In genomic region chr9:108809723-108810122, GRCm38 (mm10) we compare ENCODE assay signal across 10 mouse cellular contexts. TPM values are rescaled to one million over a fixed set of nuclear protein-coding genes. Genes with fewer than 3 reads are reported as not detected.
DNase-seq lines count a peak whose midpoint lies in the region; ATAC-seq and TF ChIP-seq lines count a peak whose summit lies in the region.
"Had no signal": no experiment of that assay in that cellular context is flagged by ENCODE, and none has a peak within 500 bp of the region (broad histone marks: within the 10 kb centered on the region; RNA-seq: fewer than 3 reads in every experiment).

No protein-coding gene starts in this region.

- intact Hi-C loops in heart, adult 2 months (cut with DNase I) = loop anchor here (2.0 kb wide), 1 partner anchor 17 kb away; the partner anchor contains the start of gene Celsr3
- intact Hi-C loops in heart, postnatal 25 days (cut with DNase I) = loop anchor here (2.0 to 5.0 kb wide), 3 partner anchors 17 to 127 kb away; partner anchors contain the start of genes Celsr3 and Uqcrc1

- H3K36me3 ChIP-seq in heart, adult 2 months (ENCODE audit: control insufficient read depth, insufficient read depth, low read length) = no peaks in the 10 kb centered on the region; the same call in 1 of the 2 replicates
- peaks cover 45% of the 10 kb centered on the region for H3K36me3 ChIP-seq in lung, embryonic 15.5 days
- H3K36me3 ChIP-seq in heart, postnatal 0 days (replicated peaks; ENCODE audit: control insufficient read depth, insufficient read depth, low read length) = peaks cover 59% of the 10 kb centered on the region

- H3K27ac ChIP-seq in heart, adult 2 months = peak overlapping the region; percentile 89
- H3K27ac ChIP-seq in lung, embryonic 15.5 days = no peak overlapping the region; the same call in 1 of the 2 replicates
- peak overlapping the region; percentile 28; the same call in 1 of the 2 replicates for H3K27ac ChIP-seq in heart, postnatal 0 days (ENCODE audit: low read depth)

- TF ChIP-seq EP300 in heart, adult 2 months (IDR thresholded peaks at IDR 0.05; ENCODE audit: insufficient read depth, low read depth, low read length) = no peak
- TF ChIP-seq EP300 in heart, postnatal 0 days (IDR thresholded peaks at IDR 0.05; ENCODE audit: low read depth) = no peak

- WGBS in heart, adult 2 months = 56% methylated on average over 6 of the region's 6 CpGs
- WGBS in lung, embryonic 15.5 days = 57% methylated on average over 6 of the region's 6 CpGs
- 79% methylated on average over 6 of the region's 6 CpGs for WGBS in heart, postnatal 0 days

- ATAC-seq in lung, embryonic 15.5 days (ENCODE audit: borderline replicate concordance, extremely low read depth, low FRiP score, low TSS enrichment) = no peak
- ATAC-seq in heart, postnatal 0 days (ENCODE audit: insufficient read depth, low read depth) = no peak
- ATAC-seq in megakaryocyte, adult 5-6 weeks (ENCODE audit: poor library complexity, severe bottlenecking) = peak; percentile 59
- ATAC-seq in CD4-positive, CD25-positive, alpha-beta regulatory T cell, adult 4 months = no peak
- ATAC-seq in erythroid progenitor cell, adult 5-6 weeks (replicated peaks; ENCODE audit: low FRiP score, poor library complexity, severe bottlenecking) = no peak

- no peaks in the 10 kb centered on the region for H3K9me3 ChIP-seq in lung, embryonic 15.5 days
- no peaks in the 10 kb centered on the region for H3K9me3 ChIP-seq in heart, postnatal 0 days (replicated peaks; ENCODE audit: control insufficient read depth, low read length)

- H3K4me2 ChIP-seq in lung, embryonic 15.5 days = peak overlapping the region; percentile 73; the same call in 1 of the 2 replicates
- peak overlapping the region; percentile 85 for H3K4me2 ChIP-seq in heart, postnatal 0 days (ENCODE audit: low read depth, low read length)

- H3K27me3 ChIP-seq in heart, adult 2 months (ENCODE audit: control insufficient read depth, insufficient read depth, low read length) = no peaks in the 10 kb centered on the region
- H3K27me3 ChIP-seq in lung, embryonic 15.5 days = no peaks in the 10 kb centered on the region
- H3K27me3 ChIP-seq in heart, postnatal 0 days (ENCODE audit: control insufficient read depth, insufficient read depth, low read length) = no peaks in the 10 kb centered on the region

- no peak for TF ChIP-seq CTCF in heart, adult 2 months (IDR thresholded peaks at IDR 0.05)
- TF ChIP-seq CTCF in heart, postnatal 0 days (IDR thresholded peaks at IDR 0.05; ENCODE audit: low read depth) = no peak

- no peak for TF ChIP-seq POLR2A in heart, adult 2 months (IDR thresholded peaks at IDR 0.05; ENCODE audit: insufficient read depth, low read depth, low read length)

- no peak overlapping the region for H3K9ac ChIP-seq in heart, adult 2 months (ENCODE audit: low read depth, low read length)
- H3K9ac ChIP-seq in lung, embryonic 15.5 days = no peak overlapping the region
- H3K9ac ChIP-seq in heart, postnatal 0 days (replicated peaks; ENCODE audit: low read depth, low read length) = no peak overlapping the region

- no peak for DNase-seq in heart, adult 2 months
- DNase-seq in heart, postnatal 25 days (ENCODE audit: low spot score) = no peak
- no peak for DNase-seq in lung, postnatal 10 days
- no peak for DNase-seq in heart, postnatal 0 days (ENCODE audit: low spot score)
- DNase-seq: thymus, postnatal 36 days had no signal

- peaks cover 14% of the 10 kb centered on the region for H3K4me1 ChIP-seq in heart, adult 2 months (ENCODE audit: control insufficient read depth, insufficient read depth, low read length)
- peaks cover 20% of the 10 kb centered on the region for H3K4me1 ChIP-seq in lung, embryonic 15.5 days
- H3K4me1 ChIP-seq in heart, postnatal 0 days (ENCODE audit: control insufficient read depth, insufficient read depth) = peaks cover 26% of the 10 kb centered on the region

- H3K4me3 ChIP-seq in heart, adult 2 months = peak overlapping the region; percentile 95; the same call in 1 of the 2 replicates
- no peak overlapping the region for H3K4me3 ChIP-seq in lung, embryonic 15.5 days
- H3K4me3 ChIP-seq in heart, postnatal 0 days (ENCODE audit: low read depth, low read length) = no peak overlapping the region

- H3K79me2 ChIP-seq in heart, adult 2 months (replicated peaks; ENCODE audit: control insufficient read depth, insufficient read depth, low read length) = no peaks in the 10 kb centered on the region

RNA-seq across cellular contexts. Expression of gene Nckipsd, which starts 1.6 kb away (rescaled TPM):
- total RNA-seq in heart, adult 2 months (2021) = 1 to 10 TPM; 7.8 to 8.9 TPM
- polyA plus RNA-seq in heart, adult 2 months (2012; rRNA removed) = 16.8 and 19.6 TPM in 2 replicates
- total RNA-seq in heart, postnatal 25 days (2021) = 1 to 10 TPM; 7.9 to 8.3 TPM
- polyA plus RNA-seq in lung, embryonic 15.5 days (2015; fragmentation: Nextera tagmentation; extraction: Ambion mirVana) = 15.3 and 16.6 TPM in 2 replicates
- total RNA-seq in heart, postnatal 0 days (2014; rRNA removed; ENCODE audit: low replicate concordance) = 12.0 and 13.7 TPM in 2 replicates
- 8.8 and 10.0 TPM in 2 replicates for polyA plus RNA-seq in heart, postnatal 0 days (2015; fragmentation: Nextera tagmentation; extraction: Ambion mirVana)
- 13.9 and 19.3 TPM in 2 replicates for total RNA-seq in megakaryocyte, adult 5-6 weeks (2015)
- 11.5 and 14.8 TPM in 2 replicates for total RNA-seq in megakaryocyte, adult 5-6 weeks (2017)
- polyA plus RNA-seq in CD4-positive, CD25-positive, alpha-beta regulatory T cell, adult 4 months (2017; shearing (Covaris generic)) = 1 to 10 TPM; 7.5 to 7.8 TPM
- total RNA-seq in erythroid progenitor cell, adult 5-6 weeks (2015; ENCODE audit: low replicate concordance) = 2.9 and 6.1 TPM in 2 replicates
- total RNA-seq in erythroid progenitor cell, adult 5-6 weeks (2017; ENCODE audit: low replicate concordance) = 9.8 and 20.6 TPM in 2 replicates

RNA-seq across cellular contexts. Expression of gene Celsr3, which starts 16.4 kb away (rescaled TPM):
- total RNA-seq in heart, adult 2 months (2021) = under 1 TPM; 0.02 to 0.03 TPM
- 0.06 and 0.41 TPM in 2 replicates for polyA plus RNA-seq in heart, adult 2 months (2012; rRNA removed)
- total RNA-seq in heart, postnatal 25 days (2021) = under 1 TPM; 0.03 to 0.23 TPM
- 0.14 and 0.15 TPM in 2 replicates for polyA plus RNA-seq in lung, embryonic 15.5 days (2015; fragmentation: Nextera tagmentation; extraction: Ambion mirVana)
- 0.08 TPM in 1 of 2 replicates, not detected in the other for total RNA-seq in heart, postnatal 0 days (2014; rRNA removed; ENCODE audit: low replicate concordance)
- polyA plus RNA-seq in heart, postnatal 0 days (2015; fragmentation: Nextera tagmentation; extraction: Ambion mirVana) = 0.14 TPM in 2 replicates
- total RNA-seq in megakaryocyte, adult 5-6 weeks (2015) = 3.9 and 5.7 TPM in 2 replicates
- 2.4 and 3.3 TPM in 2 replicates for total RNA-seq in megakaryocyte, adult 5-6 weeks (2017)
- under 1 TPM in 1 of 2 experiments, not detected in 1; 0.05 TPM for polyA plus RNA-seq in CD4-positive, CD25-positive, alpha-beta regulatory T cell, adult 4 months (2017; shearing (Covaris generic))
- 2.9 and 4.3 TPM in 2 replicates for total RNA-seq in erythroid progenitor cell, adult 5-6 weeks (2015; ENCODE audit: low replicate concordance)
- total RNA-seq in erythroid progenitor cell, adult 5-6 weeks (2017; ENCODE audit: low replicate concordance) = 0.51 and 0.61 TPM in 2 replicates
- total RNA-seq: hematopoietic stem cell, adult 5-6 weeks had no signal

RNA-seq across cellular contexts. Expression of gene Ip6k2, which starts 26.1 kb away (rescaled TPM):
- total RNA-seq in heart, adult 2 months (2021) = 10 to 100 TPM; 19.2 to 20.6 TPM
- 22.3 and 25.7 TPM in 2 replicates for polyA plus RNA-seq in heart, adult 2 months (2012; rRNA removed)
- 10 to 100 TPM; 21.1 to 26.4 TPM for total RNA-seq in heart, postnatal 25 days (2021)
- 72.5 and 74.7 TPM in 2 replicates for polyA plus RNA-seq in lung, embryonic 15.5 days (2015; fragmentation: Nextera tagmentation; extraction: Ambion mirVana)
- 28.9 and 33.1 TPM in 2 replicates for total RNA-seq in heart, postnatal 0 days (2014; rRNA removed; ENCODE audit: low replicate concordance)
- polyA plus RNA-seq in heart, postnatal 0 days (2015; fragmentation: Nextera tagmentation; extraction: Ambion mirVana) = 20.5 and 22.1 TPM in 2 replicates
- 10.6 and 15.8 TPM in 2 replicates for total RNA-seq in megakaryocyte, adult 5-6 weeks (2015)
- total RNA-seq in megakaryocyte, adult 5-6 weeks (2017) = 30.6 and 35.4 TPM in 2 replicates
- polyA plus RNA-seq in CD4-positive, CD25-positive, alpha-beta regulatory T cell, adult 4 months (2017; shearing (Covaris generic)) = 10 to 100 TPM; 20.1 to 27.6 TPM
- total RNA-seq in erythroid progenitor cell, adult 5-6 weeks (2015; ENCODE audit: low replicate concordance) = 16.2 and 32.7 TPM in 2 replicates
- 32.5 and 80.9 TPM in 2 replicates for total RNA-seq in erythroid progenitor cell, adult 5-6 weeks (2017; ENCODE audit: low replicate concordance)

RNA-seq across cellular contexts. Expression of gene Slc26a6, which starts 43.4 kb away (rescaled TPM):
- 10 to 100 TPM; 20.8 to 24.3 TPM for total RNA-seq in heart, adult 2 months (2021)
- 34.5 and 47.8 TPM in 2 replicates for polyA plus RNA-seq in heart, adult 2 months (2012; rRNA removed)
- 10 to 100 TPM; 27.4 to 28.7 TPM for total RNA-seq in heart, postnatal 25 days (2021)
- 7.8 and 10.4 TPM in 2 replicates for polyA plus RNA-seq in lung, embryonic 15.5 days (2015; fragmentation: Nextera tagmentation; extraction: Ambion mirVana)
- total RNA-seq in heart, postnatal 0 days (2014; rRNA removed; ENCODE audit: low replicate concordance) = 3.6 and 5.7 TPM in 2 replicates
- 8.8 and 9.3 TPM in 2 replicates for polyA plus RNA-seq in heart, postnatal 0 days (2015; fragmentation: Nextera tagmentation; extraction: Ambion mirVana)
- total RNA-seq in megakaryocyte, adult 5-6 weeks (2015) = 10.0 and 14.2 TPM in 2 replicates
- 2.7 and 4.5 TPM in 2 replicates for total RNA-seq in megakaryocyte, adult 5-6 weeks (2017)
- 10 to 100 TPM in 1 of 2 experiments, 1 to 10 TPM in 1; 8.2 to 24.2 TPM for polyA plus RNA-seq in CD4-positive, CD25-positive, alpha-beta regulatory T cell, adult 4 months (2017; shearing (Covaris generic))
- not detected in 2 replicates for total RNA-seq in erythroid progenitor cell, adult 5-6 weeks (2015; ENCODE audit: low replicate concordance)
- not detected in 2 replicates for total RNA-seq in erythroid progenitor cell, adult 5-6 weeks (2017; ENCODE audit: low replicate concordance)
